Mouse (Mus musculus) retina, postnatal 1 day (tissue): ENCODE results near the gene Cdk12.

Experiments used
- DNase-seq: peaks from one replicate; pipeline ENCODE4 v3.0.0-alpha.2; 2012

Gene Cdk12

DNA sequence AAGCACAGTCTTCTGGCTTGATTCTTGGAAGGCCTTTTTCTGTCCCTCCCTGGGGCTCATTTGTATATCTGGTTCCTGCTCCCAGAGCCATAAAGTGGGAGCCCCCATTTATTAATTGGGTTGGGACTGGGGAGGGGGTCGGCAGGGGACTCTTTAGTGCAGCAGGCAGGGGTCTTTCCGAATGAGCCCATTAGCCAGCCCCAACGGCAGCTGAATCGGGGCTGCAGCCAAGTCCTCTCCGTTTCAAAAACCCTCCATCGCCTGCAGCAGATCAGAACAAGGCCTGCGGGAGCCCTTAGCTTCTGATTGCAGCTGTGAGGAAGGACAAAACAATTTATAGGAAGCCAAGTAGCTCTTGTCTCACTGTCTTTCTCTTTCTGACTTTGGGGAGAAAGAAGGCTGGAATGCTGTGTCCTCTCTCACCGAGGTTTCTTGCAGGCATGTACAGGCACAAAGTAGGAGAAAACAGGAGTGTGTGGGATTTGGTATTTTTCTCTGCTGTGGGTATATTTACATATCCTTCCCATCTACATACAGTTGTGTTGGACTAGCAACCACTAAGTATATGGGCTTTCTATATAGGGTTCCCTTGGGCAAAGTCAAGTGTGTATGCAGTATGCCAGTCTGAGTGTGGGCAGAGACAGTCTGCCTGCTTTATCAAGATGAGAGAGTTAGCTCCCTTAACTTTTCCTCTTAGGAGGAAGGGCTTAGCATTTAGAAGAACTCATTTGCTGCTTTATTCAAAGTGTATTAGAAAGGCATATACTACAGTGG lies 58.0 kb downstream of the Cdk12 start:
- DNase-seq: no peak

DNA sequence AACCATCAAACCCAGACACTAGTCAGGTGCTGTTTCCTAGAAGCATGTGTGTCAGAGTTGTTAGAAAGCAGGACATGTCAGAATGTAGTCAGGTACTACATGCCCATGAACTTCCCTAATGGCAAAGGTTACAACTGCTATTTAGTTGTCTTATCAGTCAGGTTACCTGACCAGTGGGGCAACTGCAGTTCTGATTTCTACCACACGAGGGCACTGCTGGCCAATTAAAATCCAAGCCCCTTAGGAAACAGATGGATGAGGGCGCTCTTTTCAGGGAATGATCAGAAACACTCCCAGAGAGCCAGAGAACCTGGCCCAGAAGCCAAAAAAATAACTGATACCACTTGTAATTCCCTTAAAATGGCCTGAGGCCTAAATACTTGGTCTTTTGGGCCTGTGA lies 62.2 kb downstream of the Cdk12 start:
- peak; percentile 85 for DNase-seq

DNA sequence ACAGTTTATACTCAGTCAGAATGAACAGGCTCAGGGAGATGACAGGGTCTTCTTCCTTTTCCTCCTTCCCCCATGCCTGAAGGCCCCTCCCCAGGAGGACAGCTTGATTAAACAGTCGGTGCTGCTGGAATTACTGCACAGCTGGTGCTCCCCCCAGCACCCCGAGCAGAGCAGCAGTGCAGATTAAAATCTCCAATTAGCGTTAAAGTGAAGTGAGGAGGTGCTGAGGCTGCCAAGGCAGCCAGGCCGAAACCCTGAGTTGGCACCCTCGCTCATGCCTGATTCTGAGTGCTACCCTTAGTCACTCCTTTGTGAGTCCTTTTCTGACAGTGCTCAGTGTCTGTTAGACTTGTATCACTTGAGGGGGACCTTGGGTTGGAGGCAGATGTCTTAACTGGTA lies 63.0 kb downstream of the Cdk12 start:
- DNase-seq: no peak

DNA sequence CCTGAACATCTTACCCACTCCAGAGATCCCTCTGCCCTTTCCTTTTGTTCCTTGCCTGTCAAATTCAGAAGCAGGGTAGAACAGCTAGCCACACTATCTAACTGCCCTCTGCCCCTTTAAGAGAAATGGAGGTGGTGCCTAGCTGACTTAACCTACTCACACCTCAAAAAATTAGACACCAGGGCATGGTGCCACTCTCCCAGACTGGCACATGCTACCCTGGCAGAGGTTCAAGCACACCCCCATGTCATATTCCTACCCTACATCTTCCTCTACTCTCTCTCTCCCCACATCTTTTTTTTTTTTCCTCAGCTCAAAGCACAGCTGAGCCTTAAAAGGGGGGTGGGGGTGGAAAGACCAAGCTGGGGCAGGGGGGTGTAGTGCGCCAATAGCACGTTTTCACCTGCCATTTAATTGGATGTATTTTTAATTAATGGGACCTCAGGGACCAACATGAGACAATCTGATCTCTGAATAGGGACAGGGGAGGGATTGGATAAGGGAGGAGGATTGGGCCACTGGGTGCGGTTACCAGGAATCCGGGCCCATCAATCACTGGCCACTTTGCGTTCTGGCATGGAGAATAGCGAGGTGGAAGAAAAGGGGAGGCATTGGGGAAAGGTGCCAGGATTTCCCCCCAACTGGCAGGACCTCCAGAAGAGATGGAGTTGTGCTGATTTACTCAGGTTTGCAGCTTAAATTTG lies 64.0 kb downstream of the Cdk12 start:
- DNase-seq: no peak

DNA sequence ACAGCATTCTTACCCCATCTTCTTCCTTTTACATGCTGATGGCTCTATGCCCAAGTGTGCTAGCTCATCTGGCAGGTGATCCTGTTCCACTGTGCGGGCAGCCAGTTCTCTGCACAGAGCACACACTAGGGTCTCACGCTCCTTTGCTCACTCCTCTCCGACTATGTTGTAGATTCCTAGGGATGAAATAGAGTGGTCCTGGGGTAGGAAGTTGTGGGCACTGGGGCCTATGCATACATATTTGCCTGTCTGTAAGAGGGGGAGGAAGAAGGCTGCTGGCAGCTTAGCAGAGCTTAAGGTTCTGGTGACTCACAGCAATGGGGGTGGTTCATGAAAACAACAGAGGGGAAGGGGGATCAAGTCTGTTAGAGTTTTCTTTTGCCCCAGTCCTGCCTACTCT lies 67.2 kb downstream of the Cdk12 start:
- no peak for DNase-seq

DNA sequence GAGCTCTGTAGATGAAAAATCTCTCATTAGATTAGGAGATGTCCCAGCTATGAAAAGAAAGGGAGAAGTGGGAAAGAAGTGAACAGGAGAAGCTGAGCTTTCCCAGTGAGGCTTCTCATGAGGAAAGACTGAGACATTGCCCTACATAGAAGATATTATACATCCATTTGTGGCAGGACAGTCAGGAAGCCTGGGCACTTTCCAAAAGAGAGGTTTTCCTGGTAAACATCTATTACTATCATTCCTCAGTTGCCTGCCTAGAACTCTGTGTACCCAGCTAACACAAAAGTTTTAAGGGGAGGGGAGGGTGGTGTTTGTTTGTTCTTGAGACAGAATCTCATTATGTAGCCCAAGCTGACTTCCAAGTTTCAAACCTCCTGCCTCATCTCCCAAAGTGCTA lies 67.6 kb downstream of the Cdk12 start:
- DNase-seq: no peak

DNA sequence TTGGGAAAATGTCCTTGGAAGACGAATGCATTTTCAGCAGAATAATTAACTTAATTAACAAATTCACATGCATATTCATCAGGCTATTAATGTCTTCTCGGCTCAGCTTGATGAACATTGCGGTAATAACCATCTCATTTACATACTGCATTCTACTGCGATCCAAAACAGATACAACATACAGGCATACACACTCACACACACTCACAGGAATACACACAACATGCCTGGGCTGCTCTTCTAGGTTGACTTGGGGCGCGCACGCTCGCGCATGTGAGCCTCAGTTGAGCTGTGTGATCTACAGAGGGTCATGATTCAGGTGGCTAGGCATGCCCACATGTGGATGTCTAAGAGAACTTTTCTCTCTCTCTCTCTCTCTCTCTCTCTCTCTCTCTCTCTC lies 80.9 kb downstream of the Cdk12 start:
- peak; percentile 81 for DNase-seq

DNA sequence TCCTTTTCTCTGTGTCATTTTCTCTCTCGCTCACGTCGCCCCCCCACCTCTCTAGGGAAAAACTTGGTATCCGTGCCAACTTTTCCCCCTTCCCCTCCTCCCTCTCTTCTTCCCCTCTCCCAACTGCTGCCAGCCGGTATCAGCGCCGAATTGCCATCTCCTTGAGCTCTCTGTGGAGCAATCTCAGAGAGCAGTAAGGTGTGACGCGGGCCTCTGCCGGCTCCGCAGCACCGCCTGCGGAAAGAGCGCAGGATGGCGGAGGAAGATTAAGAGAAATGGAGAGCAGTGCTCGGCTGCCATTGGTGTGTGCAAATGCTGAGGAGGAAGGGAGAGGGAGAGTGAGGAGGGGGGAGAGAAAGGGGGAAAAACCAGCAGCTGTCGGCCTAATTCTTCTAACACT lies 81.4 kb downstream of the Cdk12 start:
- DNase-seq: peak; percentile 86

DNA sequence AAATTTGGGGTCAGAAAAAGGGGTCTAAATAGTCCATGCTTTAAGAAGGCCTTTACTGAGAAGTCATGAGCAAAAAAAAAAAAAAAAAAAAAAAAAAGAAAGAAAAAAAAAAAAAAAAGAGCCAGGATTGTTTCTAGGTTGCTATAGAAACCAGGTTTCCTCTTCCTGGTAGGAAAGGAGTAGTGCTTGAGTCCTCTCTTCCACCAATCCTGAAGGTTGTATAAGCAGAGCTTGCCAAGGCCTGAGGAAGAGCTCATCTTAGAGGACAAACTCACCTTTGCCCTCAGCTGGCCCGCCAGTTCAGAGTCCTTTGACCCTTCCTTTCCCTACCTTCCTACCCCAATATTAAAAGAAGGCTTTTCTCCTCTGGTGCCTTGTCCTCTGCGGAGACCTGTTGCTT lies 82.5 kb downstream of the Cdk12 start:
- DNase-seq: no peak

DNA sequence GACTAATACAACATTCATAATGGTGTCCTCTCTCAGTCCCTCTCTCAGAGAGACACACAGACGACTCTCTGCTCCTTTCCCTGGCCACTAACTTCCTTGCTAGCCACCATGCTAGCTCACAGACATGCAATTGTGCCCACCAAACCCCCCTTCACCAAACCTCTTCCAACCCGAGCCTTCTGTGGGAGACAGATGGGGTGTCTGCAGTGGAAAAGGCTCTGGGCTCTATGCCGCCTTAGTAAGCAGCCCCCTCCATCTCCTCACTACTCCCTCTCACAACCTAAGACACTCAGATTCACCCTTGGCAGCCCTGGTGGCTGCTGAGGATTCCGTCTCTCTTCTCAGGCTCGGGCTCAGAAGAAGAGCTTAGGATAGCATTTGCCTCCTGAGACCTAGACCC lies 84.7 kb downstream of the Cdk12 start:
- no peak for DNase-seq

DNA sequence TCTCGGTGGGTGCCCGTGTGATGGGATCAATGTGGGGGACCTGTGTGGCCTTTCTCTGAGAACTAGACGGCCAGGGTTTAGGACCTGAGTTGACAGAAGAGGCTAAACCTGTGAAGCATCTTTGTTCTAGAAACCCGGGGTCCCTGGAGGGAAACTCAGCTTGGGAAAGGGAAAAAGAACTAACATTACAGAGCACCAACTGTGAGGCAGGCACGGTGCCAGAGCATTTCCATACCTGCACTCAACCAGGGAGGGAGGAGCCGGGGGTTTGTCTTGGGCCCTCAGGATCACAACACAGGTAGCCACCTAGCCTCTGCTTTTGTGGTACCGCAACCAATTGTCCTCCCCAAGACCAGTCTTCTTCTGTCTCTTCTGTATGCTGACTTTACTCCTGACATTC lies 85.1 kb downstream of the Cdk12 start:
- no peak for DNase-seq

DNA sequence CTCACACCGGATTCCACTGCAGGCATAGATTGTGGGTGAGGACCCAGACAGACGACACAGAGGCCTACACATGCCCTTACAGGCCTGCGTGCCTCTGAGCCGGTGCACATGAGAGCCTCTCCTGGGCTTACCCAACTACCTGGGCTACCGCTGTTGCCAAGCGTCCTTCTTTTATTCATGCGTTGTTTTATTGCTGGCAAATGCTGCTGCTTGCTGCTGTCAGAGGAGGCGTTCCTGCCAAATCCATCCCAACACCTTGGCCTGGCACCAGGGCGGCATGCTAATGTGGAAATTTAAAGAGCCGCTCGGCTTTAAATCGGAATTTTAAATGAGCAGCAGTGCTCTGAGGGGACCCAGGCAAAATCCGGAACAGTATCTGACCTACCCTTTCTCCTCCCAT lies 87.0 kb downstream of the Cdk12 start:
- no peak for DNase-seq

DNA sequence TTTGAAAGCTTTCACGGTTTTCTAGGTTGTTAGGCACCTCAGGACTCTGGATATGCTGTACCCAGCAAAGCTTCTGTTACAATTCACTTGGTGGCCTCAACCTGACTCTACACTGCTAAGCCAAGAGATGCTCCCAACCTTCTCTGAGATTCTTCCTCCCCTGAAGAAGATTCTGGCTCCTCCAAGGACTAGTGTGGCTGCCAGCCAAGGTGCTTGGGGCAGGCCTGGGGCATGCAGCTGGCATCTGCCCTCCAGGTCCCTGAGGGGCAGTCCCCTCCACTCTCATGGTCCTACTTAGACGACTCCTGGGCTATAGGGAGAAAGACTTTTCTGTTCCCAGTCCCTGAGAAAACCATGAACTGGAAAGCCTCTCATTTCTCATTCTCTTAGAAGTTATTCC lies 88.0 kb downstream of the Cdk12 start:
- no peak for DNase-seq

DNA sequence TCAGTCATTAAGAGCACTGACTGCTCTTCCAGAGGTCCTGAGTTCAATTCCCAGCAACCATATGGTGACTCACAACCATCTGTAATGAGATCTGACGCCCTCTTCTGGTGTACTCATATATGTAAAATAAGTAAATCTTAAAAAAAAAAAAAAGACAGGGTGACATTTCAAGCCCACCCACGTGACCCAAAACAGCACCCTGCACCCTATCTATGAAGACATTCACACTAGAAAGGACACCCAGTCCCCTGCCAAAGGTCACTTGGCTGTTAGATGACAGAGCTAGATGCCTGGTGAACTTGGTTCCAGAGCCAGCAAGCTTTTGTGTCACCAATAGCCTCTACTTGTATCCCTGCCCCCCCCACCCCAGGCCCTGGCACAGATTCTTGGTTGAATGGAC lies 90.2 kb downstream of the Cdk12 start:
- no peak for DNase-seq

DNA sequence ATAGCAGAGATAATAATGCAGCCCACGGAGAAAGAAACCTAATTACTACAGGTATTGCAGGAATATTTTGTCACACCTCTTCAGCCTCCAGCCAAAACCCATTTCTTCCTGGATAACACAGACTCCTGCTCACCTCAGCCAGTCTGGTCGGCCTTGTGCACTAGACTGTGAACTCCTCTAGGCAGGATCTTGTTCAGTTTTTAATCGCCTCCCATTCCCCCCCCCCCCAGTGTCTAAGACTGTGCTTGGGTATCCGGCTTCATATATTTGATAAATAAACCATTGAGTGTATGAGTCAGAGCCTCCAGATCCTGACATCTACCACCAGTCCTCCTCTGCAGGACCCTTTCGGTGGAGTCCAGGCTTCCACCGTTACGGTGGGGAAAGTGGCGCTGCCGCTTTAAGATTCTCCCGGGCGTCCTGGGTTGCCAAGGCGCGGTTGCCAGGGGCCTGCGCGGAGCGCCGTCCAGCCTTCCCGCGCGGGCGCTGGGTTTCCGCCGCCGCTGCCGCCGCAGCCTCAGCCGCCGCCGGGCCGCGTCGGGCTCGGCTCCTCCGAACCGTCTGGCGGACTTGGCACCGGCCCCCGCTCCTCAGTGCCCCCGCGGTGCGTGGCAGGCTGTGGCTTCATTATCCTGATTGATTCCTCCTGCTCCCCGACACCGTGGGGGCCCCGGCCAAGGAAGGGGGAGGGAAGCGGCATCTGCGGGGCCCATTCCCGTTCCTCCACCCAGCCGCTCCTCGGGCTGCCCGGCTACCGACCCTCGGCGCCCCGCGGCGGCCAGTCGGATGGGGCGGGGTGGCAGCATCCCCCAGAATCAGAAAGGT lies 91.5 kb downstream of the Cdk12 start:
- DNase-seq: peak; percentile 85

DNA sequence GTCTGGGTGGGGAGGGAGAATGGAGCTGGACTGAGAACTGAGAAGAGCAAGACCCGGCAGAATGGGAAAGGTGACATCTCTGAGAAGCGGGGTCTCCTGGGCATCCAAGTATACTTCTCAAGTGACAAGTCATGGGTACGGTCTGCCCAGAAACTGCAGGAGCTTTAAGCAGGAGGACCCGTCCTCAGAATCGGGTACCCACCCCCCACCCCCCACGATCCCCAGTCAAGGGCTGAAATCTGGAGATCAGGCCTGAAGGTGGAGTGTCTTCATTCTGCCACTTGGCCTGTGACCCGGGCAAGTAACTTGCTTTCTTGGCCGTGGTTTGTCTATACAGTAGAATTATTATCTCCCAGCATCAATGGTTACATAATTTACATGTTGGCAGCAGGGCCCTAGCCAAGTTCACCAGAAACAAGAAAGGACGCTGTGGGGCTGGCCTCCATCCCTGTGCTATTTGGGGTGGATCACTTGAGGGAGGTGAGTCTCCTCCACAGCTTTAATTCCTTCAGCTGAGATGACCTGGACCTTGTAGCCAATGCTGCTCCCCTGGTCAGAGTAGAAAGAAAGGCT lies 92.2 kb downstream of the Cdk12 start:
- DNase-seq: no peak

DNA sequence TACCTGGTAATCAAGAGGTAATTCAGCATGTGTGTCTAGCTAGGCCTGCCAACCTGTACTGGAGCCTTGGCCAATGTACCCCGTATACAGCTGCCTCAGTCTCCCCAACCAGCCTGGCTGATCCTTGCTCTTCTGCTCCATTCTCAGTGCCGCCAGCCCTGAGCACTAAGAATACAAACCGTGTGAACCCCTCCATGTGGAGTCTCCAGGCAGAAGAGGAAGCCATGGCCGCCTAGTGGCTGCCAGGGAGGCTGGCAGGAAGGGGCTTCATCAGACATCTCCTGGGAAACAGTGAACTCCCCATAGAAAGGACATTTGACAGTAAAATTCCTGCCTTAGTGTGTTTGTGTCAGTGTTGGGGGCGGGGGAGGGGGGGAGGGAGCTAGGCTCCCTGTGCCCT lies 93.4 kb downstream of the Cdk12 start:
- DNase-seq: peak; percentile 79

DNA sequence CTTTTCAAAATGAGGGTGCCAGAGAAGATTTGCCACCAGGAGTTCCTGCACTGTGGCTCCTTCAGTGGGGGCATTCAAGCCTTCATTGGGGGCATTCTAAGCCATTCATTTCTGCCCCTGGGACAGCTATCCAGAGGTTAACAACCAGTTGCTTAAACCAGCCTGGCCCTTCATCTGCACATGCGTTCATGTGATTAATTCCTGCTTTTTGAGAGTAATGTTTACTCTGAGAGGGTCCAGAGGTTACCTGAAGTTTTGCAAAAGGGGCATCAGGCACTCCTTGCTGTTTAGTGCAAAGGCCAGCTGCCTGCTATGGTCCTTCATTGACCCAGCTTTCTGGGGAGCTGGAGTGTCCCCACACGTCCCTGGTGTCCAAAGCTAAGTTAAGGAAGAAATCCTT lies 94.1 kb downstream of the Cdk12 start:
- no peak for DNase-seq

DNA sequence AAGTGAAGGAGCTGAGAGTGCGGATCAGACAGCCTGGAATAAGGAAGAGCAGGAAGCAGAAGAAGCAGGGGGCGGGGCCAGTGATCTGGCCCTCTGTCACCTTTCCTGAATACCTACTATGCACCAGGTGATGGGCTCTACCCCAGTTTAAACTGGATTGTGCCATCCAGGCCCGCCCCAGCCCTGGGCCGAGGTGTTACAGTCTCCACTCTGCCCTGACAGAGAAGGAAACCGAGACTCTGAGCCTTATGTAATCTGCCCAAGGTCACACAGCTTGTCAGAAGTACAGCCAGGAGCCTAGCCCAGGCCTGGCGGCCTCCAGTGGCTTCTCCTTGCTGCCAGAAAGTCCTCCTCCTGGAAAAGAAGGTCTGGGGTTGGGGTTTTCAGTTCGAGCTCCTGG lies 94.9 kb downstream of the Cdk12 start:
- DNase-seq: no peak

DNA sequence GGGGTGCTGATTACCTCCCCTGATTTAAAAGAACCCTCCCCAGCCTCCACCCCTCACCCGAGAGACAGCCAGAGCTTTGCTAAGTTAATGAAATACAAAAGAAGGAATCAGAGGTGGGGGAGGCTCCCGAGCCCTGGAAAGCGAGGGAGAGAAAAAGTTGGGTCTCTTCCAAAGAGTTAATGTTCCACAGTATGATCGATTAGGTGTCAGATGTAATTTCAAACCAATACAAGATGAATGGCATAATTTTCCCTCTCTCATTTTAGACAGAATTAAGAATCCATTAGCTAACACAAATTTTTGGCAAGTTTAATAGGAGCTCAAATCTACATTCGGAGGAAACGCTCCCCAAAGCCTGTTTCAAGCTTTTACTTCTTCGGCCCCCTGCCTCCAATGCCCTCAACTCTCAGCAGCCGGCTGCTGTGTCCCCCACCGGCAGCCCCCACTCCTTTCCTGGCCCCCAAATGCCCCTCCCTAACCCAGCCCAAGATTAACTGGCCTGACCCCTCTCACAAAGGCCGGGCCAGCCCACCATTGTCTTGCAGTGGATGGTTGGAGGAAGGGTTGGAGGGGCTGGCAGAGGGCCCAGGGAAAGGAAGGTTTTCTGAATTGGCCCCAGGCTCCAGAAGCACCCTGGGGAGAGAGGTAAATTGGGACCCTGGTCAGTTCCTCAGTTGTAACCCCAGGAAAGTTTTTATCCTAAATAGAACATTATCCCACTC lies 95.8 kb downstream of the Cdk12 start:
- peak; percentile 73 for DNase-seq

DNA sequence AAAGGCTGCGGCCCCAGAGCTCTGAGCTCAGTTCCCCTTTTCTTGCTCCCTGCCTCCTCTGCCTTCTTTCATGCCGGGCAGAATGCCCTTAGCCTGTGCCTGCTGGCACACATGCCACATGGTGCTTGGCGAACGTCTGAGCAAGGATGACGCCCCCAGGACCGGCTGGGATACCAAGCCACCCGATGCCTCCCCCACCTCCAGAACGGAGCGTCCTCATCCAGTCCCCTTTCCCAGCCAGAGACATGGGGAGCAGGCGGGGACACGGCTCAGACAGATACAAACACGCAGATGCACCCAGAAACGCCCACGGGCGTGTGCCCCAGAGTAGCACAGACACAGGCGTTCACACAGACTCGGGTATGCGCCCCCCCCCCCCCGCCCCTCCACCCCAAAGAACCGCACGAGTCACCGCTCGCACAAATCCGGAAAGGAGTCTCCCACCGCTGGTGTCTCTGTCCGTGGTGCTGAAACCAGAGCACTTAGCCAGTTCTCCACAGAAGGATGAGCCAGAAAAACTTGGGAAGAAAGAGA lies 111.0 kb downstream of the Cdk12 start:
- peak; percentile 89 for DNase-seq

DNA sequence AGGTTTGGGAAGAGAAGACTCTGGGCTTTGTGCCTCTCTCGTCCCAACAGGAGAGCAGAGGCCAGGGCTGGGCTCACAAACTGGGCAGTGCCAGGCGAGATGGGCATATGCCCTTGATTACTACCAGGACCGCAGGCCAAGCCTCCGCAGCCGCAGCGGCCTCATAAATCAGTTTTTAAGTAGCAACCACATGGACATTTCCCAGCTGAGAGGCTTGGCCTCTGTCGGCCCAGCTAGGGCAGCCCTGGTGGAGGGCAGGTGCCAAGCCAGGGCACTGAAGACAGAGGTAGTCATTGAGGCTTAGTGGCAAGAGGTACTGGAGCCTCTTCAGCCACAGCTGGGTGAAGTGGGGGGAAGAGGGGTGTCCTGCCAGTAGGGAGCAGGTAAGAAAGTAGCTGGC lies 114.6 kb downstream of the Cdk12 start:
- no peak for DNase-seq
